Mouse (Mus musculus) left cerebral cortex, postnatal 25 days (tissue): ENCODE results near the gene Rmnd5a. TPM values are rescaled to one million over a fixed set of nuclear protein-coding genes. Genes with fewer than 3 reads are reported as not detected.
A peak's percentile ranks its signal among the peaks of the same experiment; 100 is the strongest.
"Not testable (repeated sequence)": the region's sequence is repeated elsewhere in the genome, so short reads cannot be mapped to it uniquely, and the experiment has no call there.

Experiments
- DNase-seq, 2 experiments: peaks; one replicate each; pipeline ENCODE4 v3.0.0; 2022; ENCODE audit warnings: low spot score in 2 of 2, mixed read lengths in 1 of 2
- intact Hi-C: fragments of 180-260 bp; cut with DNase I; formaldehyde crosslinking; loops from one replicate; pipeline ENCODE4 v1.15.1; 2025
- total RNA-seq, 2 experiments: library from RNA; stranded (reverse); gene quantifications; 2 replicates each; pipeline ENCODE4 v1.2.3; 2021

Gene Rmnd5a
- 100 to 1,000 TPM in 1 of 2 experiments, 10 to 100 TPM in 1; 96.3 to 108 TPM for total RNA-seq

- DNase-seq: peak; percentile 97 to 99
- intact Hi-C loops: loop anchor here (1.0 to 2.0 kb wide), 2 partner anchors 53 to 390 kb away; partner anchors contain the start of genes Immt and Rnf103
Observed at GRCm38 (mm10) chr6:71440492-71441250, at the start of gene Rmnd5a. Gene Rmnd5a, minus strand, starts transcription at chr6:71440637.

GRCm38 (mm10) chr6:71487966-71488365 lies 47.5 kb upstream of the Rmnd5a start:
- no peak for DNase-seq
- intact Hi-C loops: no loop called here

- DNase-seq: no peak
- intact Hi-C loops: no loop called here
Observed at GRCm38 (mm10) chr6:71486867-71487266, 46.4 kb upstream of the Rmnd5a start.

GRCm38 (mm10) chr6:71486226-71486625 lies 45.8 kb upstream of the Rmnd5a start:
- intact Hi-C loops: no loop called here
- no peak for DNase-seq

GRCm38 (mm10) chr6:71485246-71485645 lies 44.8 kb upstream of the Rmnd5a start:
- intact Hi-C loops: no loop called here
- DNase-seq: no peak

DNA sequence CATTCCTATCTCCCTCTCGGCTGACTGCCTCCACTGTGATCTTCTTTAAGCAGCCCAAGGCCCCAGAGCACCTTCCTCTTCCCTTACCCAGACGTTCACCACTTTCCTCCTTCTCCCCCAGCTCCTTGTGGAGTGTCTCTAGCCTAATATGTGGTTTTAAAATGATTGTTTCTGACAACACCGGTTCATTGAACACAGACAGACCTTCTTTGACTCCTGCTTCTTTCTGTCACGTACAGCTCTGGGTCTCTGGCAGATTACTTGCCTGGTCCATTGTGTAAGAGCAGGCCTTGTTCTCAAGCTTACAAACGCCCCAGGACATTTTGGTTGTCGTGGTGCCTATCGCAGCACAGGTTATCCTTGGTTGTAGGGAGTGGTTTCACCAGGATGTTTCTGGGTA lies 40.7 kb upstream of the Rmnd5a start:
- intact Hi-C loops: no loop called here
- DNase-seq: no peak

DNA sequence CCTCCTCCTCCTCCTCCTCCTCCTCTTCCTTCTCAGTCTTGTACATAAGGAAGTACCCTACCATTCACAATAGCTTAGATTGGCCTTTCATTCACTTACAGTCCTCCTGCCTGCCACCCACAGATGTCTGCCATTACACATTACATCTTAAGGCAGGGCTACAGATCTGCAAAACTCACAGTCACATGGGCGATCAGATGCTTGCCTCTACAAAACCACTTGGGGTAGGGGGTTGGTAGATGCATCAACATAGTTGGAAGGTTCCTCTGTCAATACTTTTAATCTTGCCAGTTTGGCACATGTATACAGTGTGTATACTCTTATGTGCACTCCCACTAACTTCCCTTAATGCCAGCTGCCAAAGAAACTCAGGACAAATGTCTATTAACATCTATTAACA lies 39.7 kb upstream of the Rmnd5a start:
- DNase-seq: no peak
- intact Hi-C loops: no loop called here

GRCm38 (mm10) chr6:71479588-71479987 lies 39.2 kb upstream of the Rmnd5a start:
- intact Hi-C loops, DNase-seq: not testable (repeated sequence)

DNA sequence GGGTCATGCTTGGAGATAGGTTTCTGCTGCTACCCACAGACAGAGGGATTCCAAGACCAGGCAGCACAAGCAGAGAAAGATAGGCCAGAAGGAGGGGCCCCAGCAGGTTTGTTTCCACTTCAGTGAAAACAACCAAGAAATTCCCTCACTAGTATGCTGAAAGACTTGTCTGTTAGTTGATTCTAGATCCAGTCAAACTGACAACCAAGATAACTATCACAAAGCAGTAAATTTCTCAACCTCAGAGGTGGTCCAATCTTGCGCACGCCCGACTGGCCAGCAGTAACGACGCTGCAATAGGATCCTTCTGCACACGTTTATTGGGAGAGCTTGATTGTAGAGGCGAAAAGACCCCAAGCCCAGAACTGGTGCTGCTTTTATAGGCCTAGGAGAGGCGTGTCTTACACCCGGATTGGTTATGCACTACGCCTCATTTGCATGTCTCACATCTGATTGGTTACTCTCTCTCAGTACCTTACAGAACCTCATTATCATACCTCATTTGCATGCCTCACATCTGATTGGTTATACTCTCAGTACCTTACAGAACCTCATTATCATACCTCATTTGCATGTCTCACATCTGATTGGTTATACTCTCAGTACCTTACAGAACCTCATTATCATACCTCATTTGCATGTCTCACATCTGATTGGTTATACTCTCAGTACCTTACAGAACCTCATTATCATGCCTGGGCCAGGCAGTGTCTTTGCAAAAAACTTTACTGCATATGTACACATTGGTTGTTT lies 38.6 kb upstream of the Rmnd5a start:
- intact Hi-C loops, DNase-seq: not testable (repeated sequence)

GRCm38 (mm10) chr6:71476783-71477182 lies 36.3 kb upstream of the Rmnd5a start:
- DNase-seq: no peak
- intact Hi-C loops: no loop called here

DNA sequence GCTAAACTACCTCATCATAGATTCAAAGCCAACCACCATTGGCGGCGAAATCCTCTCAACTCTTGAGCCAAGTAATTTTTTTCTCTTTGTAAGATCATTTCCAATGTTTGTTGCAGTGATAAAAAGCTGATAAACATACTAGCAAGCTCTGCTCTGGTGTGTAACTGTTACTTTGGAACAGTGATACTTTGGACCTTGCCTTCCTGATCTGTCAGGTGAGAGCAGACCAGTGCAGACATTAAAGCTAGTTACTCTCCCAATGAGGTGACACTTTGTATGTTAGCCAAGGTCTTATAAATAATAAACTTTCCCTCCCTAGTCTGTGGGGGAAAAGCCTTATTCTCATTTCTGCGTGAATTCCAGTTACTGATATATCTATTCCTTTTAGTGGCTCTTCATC lies 35.2 kb upstream of the Rmnd5a start:
- intact Hi-C loops: no loop called here
- DNase-seq: no peak

GRCm38 (mm10) chr6:71472786-71473185 lies 32.3 kb upstream of the Rmnd5a start:
- no peak for DNase-seq
- intact Hi-C loops: no loop called here

DNA sequence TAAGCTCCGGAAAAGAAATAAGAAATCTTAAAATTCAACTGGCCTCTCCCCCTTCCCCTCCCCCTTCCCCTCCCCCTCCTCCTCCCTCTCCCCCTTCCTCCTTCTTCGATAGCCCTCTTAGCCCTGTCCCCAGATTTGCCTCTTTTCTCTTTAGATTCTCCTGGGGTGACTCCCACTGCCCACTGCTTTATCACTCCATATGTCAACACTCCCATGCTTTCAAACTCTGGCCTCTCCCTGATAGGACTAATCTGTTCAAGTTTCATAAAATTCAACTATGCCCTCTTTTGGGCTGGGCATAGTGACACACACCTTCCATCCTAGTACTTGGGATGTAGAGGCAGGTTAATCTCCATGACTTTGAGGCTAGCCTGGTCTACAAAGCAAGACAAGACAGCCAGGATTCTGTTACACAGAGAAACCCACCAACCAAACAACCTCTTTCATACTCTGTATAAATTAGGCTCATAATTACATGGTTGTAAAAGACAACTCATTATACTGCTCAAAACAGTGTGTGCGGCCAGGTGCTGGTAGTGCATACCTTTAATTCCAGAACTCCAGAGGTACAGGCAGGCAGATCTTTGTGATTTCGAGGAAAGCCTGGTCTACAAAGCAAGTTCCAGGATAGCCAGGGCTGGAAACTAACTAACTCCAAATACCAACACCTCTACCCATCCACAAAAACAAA lies 31.5 kb upstream of the Rmnd5a start:
- DNase-seq: no peak
- intact Hi-C loops: no loop called here

DNA sequence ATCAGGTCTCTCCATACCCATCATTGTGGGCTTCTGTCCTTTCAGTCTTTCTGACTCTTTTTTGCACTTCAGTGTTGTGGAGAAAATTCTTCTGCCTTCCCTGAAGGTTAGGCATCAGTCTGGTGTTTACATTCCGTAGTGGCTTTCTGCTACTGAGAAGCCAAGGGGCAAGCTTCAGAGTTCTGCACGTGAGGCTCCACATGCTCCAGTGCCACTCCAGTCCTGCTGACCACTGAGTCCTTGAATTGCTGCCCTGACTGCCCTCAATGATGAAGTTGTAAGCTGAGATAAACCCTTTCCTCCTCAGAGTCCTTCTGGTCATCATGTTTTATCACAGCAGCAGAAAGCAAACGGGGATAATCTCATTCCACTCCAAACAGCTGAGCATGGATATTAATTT lies 28.9 kb upstream of the Rmnd5a start:
- DNase-seq: no peak
- intact Hi-C loops: no loop called here

DNA sequence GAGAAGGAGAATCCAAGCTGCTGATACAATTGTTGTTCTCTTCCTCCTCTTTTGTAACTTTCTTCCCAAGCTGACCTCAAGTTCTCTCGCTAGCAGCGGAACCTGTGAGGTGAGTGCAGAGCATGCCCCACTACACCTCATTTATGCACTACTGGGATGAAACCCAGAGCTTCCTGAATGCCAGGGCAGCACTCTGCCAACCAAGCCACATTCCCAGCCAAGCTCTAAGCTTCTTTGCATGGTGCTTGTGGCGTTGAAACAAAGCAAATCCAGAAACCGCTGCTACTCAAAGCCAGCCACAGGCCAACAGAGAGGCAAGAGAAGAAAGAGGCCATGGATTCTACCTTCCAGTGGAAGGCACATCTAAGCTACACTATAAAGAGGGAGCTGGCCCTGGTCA lies 27.3 kb upstream of the Rmnd5a start:
- DNase-seq: peak in 1 of 2 experiments; percentile 19
- intact Hi-C loops: no loop called here

GRCm38 (mm10) chr6:71465146-71465545 lies 24.7 kb upstream of the Rmnd5a start:
- DNase-seq: peak; percentile 4 to 63
- intact Hi-C loops: no loop called here

- DNase-seq: no peak
Observed at GRCm38 (mm10) chr6:71457956-71458608, 17.6 kb upstream of the Rmnd5a start.

DNA sequence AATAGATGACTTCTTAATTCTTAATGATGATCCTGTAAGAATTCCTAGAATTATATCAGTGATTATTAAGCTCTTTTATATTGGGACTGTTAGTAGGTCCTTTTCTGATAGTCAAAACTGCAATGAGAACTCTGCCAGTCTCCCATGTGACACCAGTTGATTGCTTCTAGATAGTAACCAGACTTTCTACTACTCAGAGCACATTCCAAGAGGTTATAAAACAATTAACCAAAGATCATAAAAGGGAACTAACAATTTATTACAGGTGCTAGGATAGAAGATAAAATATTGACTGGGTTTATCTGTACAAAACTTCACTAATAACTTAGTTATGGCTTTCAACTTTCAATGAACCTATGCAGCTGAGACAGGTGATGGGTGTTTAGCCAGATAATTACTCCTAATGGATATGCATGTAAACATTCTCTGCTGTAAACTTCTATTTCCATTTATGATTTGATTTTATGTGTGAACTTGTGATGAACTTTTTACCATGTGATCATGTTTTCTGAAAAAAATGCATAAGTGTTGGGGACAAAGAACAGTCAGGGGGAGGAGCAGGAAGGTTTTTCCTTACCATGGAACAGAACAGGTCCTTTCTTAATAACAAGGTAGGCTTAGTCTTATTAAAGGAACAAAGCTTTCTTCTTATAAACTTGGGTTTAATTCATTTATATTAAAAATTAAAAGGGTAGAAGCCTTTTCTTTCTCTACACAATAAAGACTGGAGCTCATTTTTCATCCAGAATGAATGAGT lies 13.7 kb upstream of the Rmnd5a start:
- DNase-seq: not testable (repeated sequence)

More at GRCm38 (mm10) chr6:71457956-71458608, 17.6 kb upstream of the Rmnd5a start:
- intact Hi-C loops: no loop called here

GRCm38 (mm10) chr6:71452792-71453191 lies 12.4 kb upstream of the Rmnd5a start:
- intact Hi-C loops: no loop called here
- no peak for DNase-seq

More for the DNA sequence above, 13.7 kb upstream of the Rmnd5a start:
- intact Hi-C loops: not testable (repeated sequence)
